Mouse (Mus musculus) E14TG2a.4 (cell line): ENCODE data around the gene B3gnt3.
"Not testable (repeated sequence)": the region's sequence is repeated elsewhere in the genome, so short reads cannot be mapped to it uniquely, and the experiment has no call there.

Experiments
- H3K27me3 ChIP-seq: 2 replicates; pipeline ENCODE4 v1.6.1; 2014; ENCODE audit warnings: low read length, control low read depth; ENCODE audit not compliant: insufficient read depth
- H3K36me3 ChIP-seq: 2 replicates; pipeline ENCODE4 v1.6.1; 2014; ENCODE audit warnings: low read length, control low read depth; ENCODE audit not compliant: insufficient read depth
- H3K4me1 ChIP-seq: replicated peaks from 2 replicates; pipeline ENCODE4 v1.6.1; 2014; ENCODE audit warnings: low read depth, low read length, control low read depth
- H3K4me3 ChIP-seq: replicated peaks from 2 replicates; pipeline ENCODE4 v1.5.1; 2014; ENCODE audit warnings: mild to moderate bottlenecking, low read length
- H3K9me3 ChIP-seq: 2 replicates; pipeline ENCODE4 v1.6.1; 2014; ENCODE audit warnings: low read length, control low read depth
- CTCF ChIP-seq: conservative IDR thresholded peaks from 2 replicates; pipeline ENCODE4 v1.5.1; 2014; ENCODE audit warnings: low read length
- NANOG ChIP-seq: IDR thresholded peaks from 2 replicates; pipeline ENCODE4 v1.6.1; 2014; ENCODE audit warnings: borderline replicate concordance, low read length, mixed read lengths
- POU5F1 ChIP-seq: IDR thresholded peaks from 2 replicates; pipeline ENCODE4 v1.6.1; 2014; ENCODE audit warnings: low read length, borderline replicate concordance

Gene B3gnt3

GRCm38 (mm10) chr8:71701414-71702086, at the start of gene B3gnt3:
Gene B3gnt3 (minus strand): TSS chr8:71701789.
- Histone ChIP-seq H3K9me3 (no peaks in the 10 kb centered on the region), H3K27me3 (peaks cover 55% of the 10 kb centered on the region), H3K4me3 (peak within 1 kb of the TSS; percentile 51), H3K36me3 (no peaks in the 10 kb centered on the region), H3K4me1 (peaks cover 55% of the 10 kb centered on the region)
- TF ChIP-seq NANOG, result no peak
- TF ChIP-seq CTCF, result no peak
- no peak for TF ChIP-seq POU5F1

- peaks cover 21% of the 10 kb centered on the region for H3K4me1 ChIP-seq
- not testable (repeated sequence) for H3K27me3 ChIP-seq, H3K4me3 ChIP-seq, H3K9me3 ChIP-seq
- peak; percentile 41 for TF ChIP-seq CTCF
- H3K36me3 ChIP-seq, result peaks cover 10% of the 10 kb centered on the region
These were observed 47.9 kb upstream of the B3gnt3 start for GRCm38 (mm10) chr8:71749321-71750075.

DNA sequence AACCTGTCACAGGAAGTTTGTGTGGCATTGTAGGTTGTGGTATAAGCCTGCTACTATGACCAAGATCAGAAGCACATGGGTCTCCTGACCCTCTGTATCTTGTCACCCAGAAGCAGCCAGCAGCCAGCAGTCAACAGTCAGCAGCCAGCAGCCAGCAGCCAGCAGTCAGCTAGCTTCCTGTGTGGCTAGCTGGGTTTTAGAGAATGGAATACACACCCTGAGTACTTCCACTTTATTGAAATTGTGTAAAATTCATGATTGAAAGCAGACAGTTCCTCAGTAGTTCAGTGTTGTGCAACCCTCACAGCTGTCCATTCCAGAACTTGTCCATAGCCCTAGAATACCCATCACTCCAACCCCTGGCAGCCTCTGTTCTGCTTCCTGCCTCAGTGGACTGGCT, 45.5 kb upstream of the B3gnt3 start:
- peaks cover 13% of the 10 kb centered on the region for H3K36me3 ChIP-seq
- H3K4me3 ChIP-seq, H3K9me3 ChIP-seq, H3K27me3 ChIP-seq: not testable (repeated sequence)
- H3K4me1 ChIP-seq, result peaks cover 44% of the 10 kb centered on the region

DNA sequence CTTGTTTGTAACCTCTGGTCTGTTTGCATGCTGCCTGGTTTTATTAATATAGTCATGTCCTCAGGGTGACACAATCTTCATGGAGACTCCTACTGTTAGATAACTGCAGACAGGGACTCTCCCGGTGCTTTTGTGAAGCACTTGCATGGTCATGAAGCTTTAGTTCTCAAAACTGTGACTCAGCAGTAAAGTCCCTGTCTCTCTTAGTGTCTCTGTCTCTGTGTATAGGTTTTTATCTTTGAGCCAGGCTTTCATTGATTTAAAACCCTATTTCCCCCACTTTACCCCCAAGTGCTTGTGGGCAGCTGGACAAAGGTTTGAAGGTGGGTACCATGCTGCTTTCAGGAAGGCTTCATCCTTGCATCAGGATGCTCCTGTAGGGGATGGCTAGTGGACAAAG, 43.7 kb upstream of the B3gnt3 start:
- Histone ChIP-seq H3K4me3 (peak overlapping the region; percentile 65), H3K9me3 (peaks cover 2% of the 10 kb centered on the region), H3K4me1 (peaks cover 55% of the 10 kb centered on the region), H3K27me3 (no peaks in the 10 kb centered on the region), H3K36me3 (peaks cover 13% of the 10 kb centered on the region)
- TF ChIP-seq CTCF (no peak), NANOG (no peak), POU5F1 (no peak)

- Histone ChIP-seq H3K4me3 (peak overlapping the region; percentile 78), H3K4me1 (peaks cover 55% of the 10 kb centered on the region), H3K9me3 (no peaks in the 10 kb centered on the region), H3K36me3 (peaks cover 13% of the 10 kb centered on the region), H3K27me3 (no peaks in the 10 kb centered on the region)
- TF ChIP-seq POU5F1 (no peak), CTCF (no peak), NANOG (no peak)
These were observed 41.2 kb upstream of the B3gnt3 start for GRCm38 (mm10) chr8:71742783-71743182.

DNA sequence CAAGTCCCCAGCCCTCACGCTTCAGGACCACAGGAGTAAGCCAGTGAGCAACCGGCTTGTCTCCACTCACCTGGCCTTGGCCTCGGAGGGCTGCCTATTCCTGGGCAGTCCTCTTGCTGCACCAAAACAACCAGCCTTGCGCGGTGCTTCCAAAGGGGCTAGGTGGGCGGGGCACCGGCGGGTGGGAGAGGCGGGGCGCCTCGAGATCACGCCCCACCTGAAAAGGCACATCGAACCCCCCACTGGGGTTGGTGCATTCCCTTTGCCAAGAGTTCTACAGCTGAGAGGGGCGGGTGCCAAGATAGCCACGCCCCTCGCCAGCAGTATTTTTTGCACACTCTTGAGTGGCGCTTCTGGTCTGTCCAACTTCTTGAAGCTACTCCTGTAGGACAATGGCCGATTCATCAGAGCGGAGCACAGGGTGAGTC, 40.1 kb upstream of the B3gnt3 start:
- H3K36me3 ChIP-seq, result peaks cover 13% of the 10 kb centered on the region
- no peak for TF ChIP-seq POU5F1
- TF ChIP-seq NANOG, result no peak
- TF ChIP-seq CTCF, result no peak
- H3K4me3 ChIP-seq, result peak overlapping the region; percentile 78
- peaks cover 56% of the 10 kb centered on the region for H3K4me1 ChIP-seq
- no peaks in the 10 kb centered on the region for H3K27me3 ChIP-seq
- H3K9me3 ChIP-seq, result no peaks in the 10 kb centered on the region

- Histone ChIP-seq H3K27me3 (no peaks in the 10 kb centered on the region), H3K36me3 (peaks cover 13% of the 10 kb centered on the region), H3K4me1 (peaks cover 51% of the 10 kb centered on the region), H3K9me3 (no peaks in the 10 kb centered on the region), H3K4me3 (peak overlapping the region; percentile 78)
- TF ChIP-seq CTCF, result no peak
- no peak for TF ChIP-seq NANOG
- TF ChIP-seq POU5F1, result no peak
These were observed 39.6 kb upstream of the B3gnt3 start for GRCm38 (mm10) chr8:71741226-71741625.

- H3K9me3 ChIP-seq, H3K36me3 ChIP-seq, H3K4me3 ChIP-seq, H3K27me3 ChIP-seq: not testable (repeated sequence)
- H3K4me1 ChIP-seq, result peaks cover 28% of the 10 kb centered on the region
These were observed 36.7 kb upstream of the B3gnt3 start for GRCm38 (mm10) chr8:71738316-71738715.

GRCm38 (mm10) chr8:71731652-71732230, 30.2 kb upstream of the B3gnt3 start:
- H3K36me3 ChIP-seq, result no peaks in the 10 kb centered on the region
- H3K4me3 ChIP-seq, result no peak overlapping the region
- peaks cover 4% of the 10 kb centered on the region; the same call in 1 of the 2 replicates for H3K27me3 ChIP-seq
- TF ChIP-seq POU5F1, result no peak
- peak; percentile 25 for TF ChIP-seq CTCF
- no peaks in the 10 kb centered on the region for H3K9me3 ChIP-seq
- peaks cover 26% of the 10 kb centered on the region for H3K4me1 ChIP-seq
